Mouse (Mus musculus): Measurements from ENCODE around the gene Kcng3. TPM values are rescaled to one million over a fixed set of nuclear protein-coding genes. Genes with fewer than 3 reads are reported as not detected.

Kcng3 gene
- 0.05 TPM in 2 replicates for polyA plus RNA-seq (2012; rRNA removed)

DNA sequence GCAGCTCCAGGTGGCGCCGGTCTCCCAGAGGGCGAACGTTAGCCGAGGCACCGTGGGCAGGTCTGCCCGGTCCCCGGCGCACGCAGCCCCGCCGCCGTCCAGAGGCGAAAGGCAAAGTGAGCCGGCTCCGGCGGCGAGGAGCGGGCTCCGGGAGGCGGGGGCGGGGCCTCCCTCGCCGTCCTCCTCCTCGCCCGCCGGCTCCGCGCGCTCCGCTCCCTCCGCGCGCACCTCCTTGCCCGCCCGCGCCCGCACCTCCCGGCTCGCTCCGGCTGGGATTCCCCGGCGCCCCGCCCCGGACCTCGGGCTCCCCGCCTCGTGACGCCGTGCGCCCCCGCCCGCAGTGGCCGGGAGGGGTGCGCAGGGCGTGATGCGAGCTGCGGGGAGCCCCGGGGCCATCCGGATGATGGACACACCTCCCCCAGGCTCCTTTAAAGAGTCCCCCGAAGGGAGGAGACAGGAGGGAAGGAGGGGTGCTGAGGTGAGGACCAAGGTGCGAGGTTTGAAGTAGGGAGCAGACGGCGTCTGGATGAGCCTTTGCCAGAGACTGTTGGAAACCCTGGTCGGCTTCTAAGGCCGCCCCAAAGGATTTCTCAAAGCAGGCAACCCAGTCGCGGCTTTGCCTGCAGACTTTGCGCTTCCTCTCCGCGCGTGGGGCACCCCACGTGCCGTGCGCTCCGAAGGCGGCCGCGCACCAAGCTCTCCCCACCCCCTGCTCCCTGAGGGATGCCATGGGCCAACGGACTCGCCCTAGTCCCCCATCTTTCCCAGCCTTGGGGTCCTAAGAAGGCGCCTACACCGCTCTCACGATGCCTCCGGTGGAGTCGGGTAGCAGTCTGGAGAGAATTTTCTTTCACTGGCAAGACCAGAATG, at the start of gene Kcng3:
Kcng3 (minus strand) TSS at position 113 of the 870 bp plus-strand sequence.

Other genes with a start within 250 kb of the Kcng3 start
- gene Cox7a2l, start 114.6 kb downstream of the Kcng3 start, polyA plus RNA-seq (2012; rRNA removed) = 76.9 and 89.4 TPM in 2 replicates
- 29.1 and 34.4 TPM in 2 replicates for gene Mta3, start 74.3 kb upstream of the Kcng3 start, polyA plus RNA-seq (2012; rRNA removed)
- 12.7 and 15.1 TPM in 2 replicates for gene Haao, start 216.1 kb upstream of the Kcng3 start, polyA plus RNA-seq (2012; rRNA removed)